Mouse (Mus musculus): ENCODE results near the gene Pitpnm3. TPM values are rescaled to one million over a fixed set of nuclear protein-coding genes. Genes with fewer than 3 reads are reported as not detected.

Pitpnm3 gene
- total RNA-seq, 4 experiments from 2014 or later = 0.88 to 1.5 (median 1.0) TPM

DNA sequence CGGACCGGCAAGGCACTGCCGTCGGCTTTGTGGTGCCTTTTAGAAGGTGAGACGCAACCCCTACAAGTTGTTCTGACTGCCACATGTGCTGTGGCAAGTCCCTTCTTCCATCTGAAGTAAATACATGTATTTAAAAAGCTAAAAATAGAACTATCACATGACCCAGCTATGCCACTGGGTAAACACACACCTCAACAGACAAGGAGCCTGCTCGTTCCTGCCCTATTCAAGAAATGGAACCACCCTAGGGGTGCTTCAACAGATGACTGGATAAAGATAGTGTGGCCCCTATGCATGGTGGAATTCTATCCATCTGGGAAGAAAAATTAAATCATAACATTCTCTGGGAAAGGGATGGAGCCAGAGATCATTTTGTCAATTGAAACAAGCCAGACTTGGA is 112.8 kb downstream of the Pitpnm3 start:
- DNase-seq (ENCODE audit: low spot score in 2 of 2) = no peak

GRCm38 (mm10) chr11:72021015-72021414 is 114.6 kb downstream of the Pitpnm3 start:
- DNase-seq (ENCODE audit: low spot score in 2 of 2) = no peak

- DNase-seq (ENCODE audit: low spot score in 2 of 2) = no peak
Observed at GRCm38 (mm10) chr11:72017253-72017601, 118.4 kb downstream of the Pitpnm3 start.

GRCm38 (mm10) chr11:72016518-72017252 is 118.9 kb downstream of the Pitpnm3 start:
- no peak for DNase-seq (ENCODE audit: low spot score in 2 of 2)

DNA sequence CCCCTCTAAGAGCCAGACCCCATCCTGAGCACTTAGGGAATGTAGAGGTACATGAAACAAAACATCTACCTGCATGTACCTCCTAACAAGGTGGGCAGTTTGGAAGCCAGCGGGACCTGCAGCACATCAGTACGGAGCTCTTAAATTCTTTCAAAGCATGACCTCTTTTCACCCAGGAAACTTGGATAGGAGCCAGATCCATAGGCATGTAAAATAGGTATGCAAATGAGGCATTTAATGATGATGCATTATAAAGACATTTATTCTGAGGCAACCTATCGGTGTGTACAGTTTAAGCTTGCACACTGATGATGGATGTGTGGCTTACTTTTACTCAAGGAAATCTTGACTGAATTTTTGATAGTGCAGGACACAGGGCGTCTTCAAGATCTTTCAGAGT is 120.9 kb downstream of the Pitpnm3 start:
- no peak for DNase-seq (ENCODE audit: low spot score in 2 of 2)

DNA sequence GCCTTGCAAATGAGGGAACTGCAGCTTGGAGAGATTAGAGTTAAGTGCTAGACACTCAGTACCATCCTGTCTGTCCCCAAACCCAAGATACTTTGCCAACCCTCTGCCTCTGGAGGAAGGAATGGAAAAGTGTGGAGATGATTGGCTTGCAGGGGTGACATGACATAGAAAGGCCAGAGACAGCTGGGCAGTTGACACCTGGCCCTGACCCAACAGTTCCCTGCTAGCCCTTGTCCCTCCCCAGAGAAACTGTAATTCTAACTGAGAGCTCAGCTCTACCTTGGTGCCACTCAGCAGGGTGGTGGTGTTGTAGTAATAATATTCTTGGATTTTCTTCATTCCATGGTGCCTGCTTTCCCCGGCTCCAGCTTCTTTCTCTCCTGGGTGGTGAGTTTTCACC is 123.6 kb downstream of the Pitpnm3 start:
- DNase-seq (ENCODE audit: low spot score in 2 of 2) = peak; percentile 39 to 42

- no peak for DNase-seq (ENCODE audit: low spot score in 2 of 2)
Observed at GRCm38 (mm10) chr11:72010940-72011722, 124.4 kb downstream of the Pitpnm3 start.

DNA sequence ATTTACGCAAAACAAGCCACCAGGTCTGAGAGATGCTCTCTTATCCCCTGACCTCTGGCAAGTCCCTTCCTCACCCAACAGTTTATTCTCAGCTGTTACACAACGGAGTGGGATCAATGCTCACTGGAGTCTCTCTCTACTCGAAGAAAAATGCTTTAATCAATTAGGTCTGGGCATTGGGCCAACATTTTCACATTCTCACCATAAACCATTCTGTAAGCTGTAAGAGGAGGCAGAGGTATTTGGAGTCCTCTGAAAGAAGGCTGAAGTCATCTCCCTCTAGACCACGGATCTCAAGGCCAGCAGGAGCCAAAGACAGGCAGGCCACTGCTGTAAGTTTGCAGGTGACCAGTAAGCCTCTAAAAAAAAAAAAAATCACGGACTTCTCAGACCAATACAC is 125.2 kb downstream of the Pitpnm3 start:
- DNase-seq (ENCODE audit: low spot score in 2 of 2) = no peak

- DNase-seq (ENCODE audit: low spot score in 2 of 2) = no peak
Observed at GRCm38 (mm10) chr11:72005547-72005946, 130.0 kb downstream of the Pitpnm3 start.

GRCm38 (mm10) chr11:72003171-72003570 is 132.4 kb downstream of the Pitpnm3 start:
- DNase-seq (ENCODE audit: low spot score in 2 of 2) = no peak

GRCm38 (mm10) chr11:72002138-72002853 is 133.3 kb downstream of the Pitpnm3 start:
- DNase-seq (ENCODE audit: low spot score in 2 of 2) = peak in 1 of 2 experiments; percentile 24

GRCm38 (mm10) chr11:72000194-72000593 is 135.4 kb downstream of the Pitpnm3 start:
- no peak for DNase-seq (ENCODE audit: low spot score in 2 of 2)

Other genes with a start within 250 kb of the Pitpnm3 start
- not detected for gene Aipl1, start 98.3 kb downstream of the Pitpnm3 start, total RNA-seq (2022)
- gene Pimreg, start 93.7 kb downstream of the Pitpnm3 start, total RNA-seq (2022) = not detected
- gene Gm43951, start 71.1 kb upstream of the Pitpnm3 start, total RNA-seq (2022) = under 1 TPM in 1 of 4 experiments, not detected in 3; 0.16 TPM
- gene 4933427D14Rik, start 71.7 kb upstream of the Pitpnm3 start, total RNA-seq (2022) = 1 to 10 TPM; 1.0 to 2.6 (median 1.6) TPM
- gene Txndc17, start 71.8 kb upstream of the Pitpnm3 start, total RNA-seq (2022) = 10 to 100 TPM; 25.3 to 37.6 (median 29.8) TPM
- gene Med31, start 79.8 kb upstream of the Pitpnm3 start, total RNA-seq (2022) = 1 to 10 TPM; 5.2 to 7.5 (median 6.5) TPM
- not detected for gene Slc13a5, start 131.4 kb upstream of the Pitpnm3 start, total RNA-seq (2022)
- gene Xaf1, start 165.9 kb upstream of the Pitpnm3 start, total RNA-seq (2022) = 1 to 10 TPM; 1.4 to 3.4 (median 2.5) TPM
- not detected for gene Fbxo39, start 178.7 kb upstream of the Pitpnm3 start, total RNA-seq (2022)
- 1 to 10 TPM in 3 of 4 experiments, under 1 TPM in 1; 0.92 to 3.3 (median 2.5) TPM for gene Tekt1, start 226.7 kb upstream of the Pitpnm3 start, total RNA-seq (2022)